Mouse (Mus musculus) erythroblast, adult 5-6 weeks (primary cell): ENCODE results near the gene Skint1. TPM values are rescaled to one million over a fixed set of nuclear protein-coding genes. Genes with fewer than 3 reads are reported as not detected.
"Not testable (repeated sequence)": the region's sequence is repeated elsewhere in the genome, so short reads cannot be mapped to it uniquely, and the experiment has no call there.

Experiments used
- ATAC-seq: replicated peaks from 2 replicates; pipeline ENCODE4 v1.8.0; 2016; ENCODE audit warnings: moderate number of reproducible peaks, mild to moderate bottlenecking, moderate TSS enrichment, inconsistent platforms; ENCODE audit not compliant: poor library complexity, low FRiP score, severe bottlenecking
- total RNA-seq, 2 experiments: library from RNA; stranded (forward) in 1 of 2; stranded (reverse) in 1 of 2; fragments of 150-400 nt in 1 of 2; fragments of 200-764, 138-1000 nt in 1 of 2; gene quantifications; 2 replicates each; pipeline versions ENCODE4 v1.2.3 to v1.2.4; 2015 to 2017; ENCODE audit warnings: low replicate concordance in 2 of 2

Skint1 gene
- total RNA-seq (2015; ENCODE audit: low replicate concordance) (not detected in 2 replicates), total RNA-seq (2017; ENCODE audit: low replicate concordance) (not detected in 2 replicates)

GRCm38 (mm10) chr4:112005969-112006368 is at the start of gene Skint1:
Gene Skint1 (plus strand): TSS chr4:112006269.
- no peak for ATAC-seq

GRCm38 (mm10) chr4:111961309-111961708 is 44.8 kb upstream of the Skint1 start:
- ATAC-seq, result no peak

GRCm38 (mm10) chr4:111963241-111963640 is 42.8 kb upstream of the Skint1 start:
- not testable (repeated sequence) for ATAC-seq

- no peak for ATAC-seq
These were observed 42.4 kb upstream of the Skint1 start for GRCm38 (mm10) chr4:111963669-111964068.

GRCm38 (mm10) chr4:111972623-111973022 is 33.4 kb upstream of the Skint1 start, which contains the start of gene Skint7:
Gene Skint7 (plus strand): TSS chr4:111972923.
- ATAC-seq, result no peak

GRCm38 (mm10) chr4:112071716-112072115 is 65.6 kb downstream of the Skint1 start, which contains the start of gene Skint4:
Gene Skint4 (plus strand): TSS chr4:112072016.
- ATAC-seq, result no peak

Other genes starting within 250 kb of the Skint1 start
- gene Slc5a9, start 103.4 kb upstream of the Skint1 start, total RNA-seq (2015; ENCODE audit: low replicate concordance), result not detected in 2 replicates
- gene Slc5a9, start 103.4 kb upstream of the Skint1 start, total RNA-seq (2017; ENCODE audit: low replicate concordance), result not detected in 2 replicates
- gene Skint8, start 86.9 kb upstream of the Skint1 start, total RNA-seq (2015; ENCODE audit: low replicate concordance), result not detected in 2 replicates
- gene Skint8, start 86.9 kb upstream of the Skint1 start, total RNA-seq (2017; ENCODE audit: low replicate concordance), result not detected in 2 replicates
- not detected in 2 replicates for gene Skint7, start 33.3 kb upstream of the Skint1 start, total RNA-seq (2015; ENCODE audit: low replicate concordance)
- not detected in 2 replicates for gene Skint7, start 33.3 kb upstream of the Skint1 start, total RNA-seq (2017; ENCODE audit: low replicate concordance)
- gene Skint4, start 65.7 kb downstream of the Skint1 start, total RNA-seq (2015; ENCODE audit: low replicate concordance), result not detected in 2 replicates
- not detected in 2 replicates for gene Skint4, start 65.7 kb downstream of the Skint1 start, total RNA-seq (2017; ENCODE audit: low replicate concordance)
- 0.84 and 2.1 TPM in 2 replicates for gene Skint3, start 226.0 kb downstream of the Skint1 start, total RNA-seq (2015; ENCODE audit: low replicate concordance)
- gene Skint3, start 226.0 kb downstream of the Skint1 start, total RNA-seq (2017; ENCODE audit: low replicate concordance), result 1.3 and 2.9 TPM in 2 replicates